14 mouse cellular contexts compared by ENCODE assay signal in genomic region chr9:48644376-48644775, GRCm38 (mm10). TPM values are rescaled to one million over a fixed set of nuclear protein-coding genes. Genes with fewer than 3 reads are reported as not detected.
DNase-seq lines count a peak whose midpoint lies in the region; ATAC-seq and TF ChIP-seq lines count a peak whose summit lies in the region.
"Had no signal": no experiment of that assay in that cellular context is flagged by ENCODE, and none has a peak within 500 bp of the region (broad histone marks: within the 10 kb centered on the region; RNA-seq: fewer than 3 reads in every experiment).

No protein-coding gene starts in this region.

- H3K9me3 ChIP-seq in forebrain, embryonic 11.5 days (ENCODE audit: control insufficient read depth, low read length): no peaks in the 10 kb centered on the region
- peaks cover 8% of the 10 kb centered on the region; the same call in 1 of the 2 replicates for H3K9me3 ChIP-seq in forebrain, embryonic 13.5 days (replicated peaks)
- peaks cover 7% of the 10 kb centered on the region for H3K9me3 ChIP-seq in kidney, embryonic 16.5 days (ENCODE audit: low read length)
- H3K9me3 ChIP-seq in lung, postnatal 0 days (ENCODE audit: low read length): no peaks in the 10 kb centered on the region

- no peaks in the 10 kb centered on the region for H3K36me3 ChIP-seq in forebrain, embryonic 11.5 days (ENCODE audit: control insufficient read depth, insufficient read depth, low read length)
- H3K36me3 ChIP-seq in forebrain, embryonic 13.5 days (ENCODE audit: poor library complexity, severe bottlenecking): no peaks in the 10 kb centered on the region
- H3K36me3 ChIP-seq in kidney, adult 2 months (ENCODE audit: control insufficient read depth, insufficient read depth, low read length): no peaks in the 10 kb centered on the region
- H3K36me3 ChIP-seq in kidney, embryonic 16.5 days (ENCODE audit: insufficient read depth, low read length): no peaks in the 10 kb centered on the region
- no peaks in the 10 kb centered on the region for H3K36me3 ChIP-seq in lung, postnatal 0 days (ENCODE audit: insufficient read depth, low read length)
- H3K36me3 ChIP-seq: embryonic facial prominence, embryonic 12.5 days; hindbrain, embryonic 10.5 days had no signal

- TF ChIP-seq CTCF in kidney, adult 2 months (conservative IDR thresholded peaks at IDR 0.05; ENCODE audit: insufficient read depth, insufficient read length, low read depth, low read length): 0 out of 2 replicates have a peak, but pooled peaks have one; percentile 5
- TF ChIP-seq CTCF in lung, postnatal 0 days (IDR thresholded peaks at IDR 0.05): peak; percentile 32

- no peak for ATAC-seq in forebrain, embryonic 11.5 days (replicated peaks; ENCODE audit: low FRiP score)
- ATAC-seq in forebrain, embryonic 13.5 days: no peak
- ATAC-seq in kidney, embryonic 16.5 days (ENCODE audit: low FRiP score, low TSS enrichment): no peak
- ATAC-seq in lung, postnatal 0 days: no peak

- 88% methylated on average over 3 of the region's 3 CpGs for WGBS in forebrain, embryonic 11.5 days
- 86% methylated on average over 3 of the region's 3 CpGs for WGBS in forebrain, embryonic 13.5 days
- 82% methylated on average over 3 of the region's 3 CpGs for WGBS in kidney, adult 2 months
- 76% methylated on average over 3 of the region's 3 CpGs for WGBS in kidney, embryonic 16.5 days
- WGBS in lung, postnatal 0 days: 68% methylated on average over 3 of the region's 3 CpGs

- TF ChIP-seq POLR2A in kidney, adult 2 months (IDR thresholded peaks at IDR 0.05; ENCODE audit: low read depth, low read length): no peak

- H3K4me1 ChIP-seq in forebrain, embryonic 11.5 days (replicated peaks; ENCODE audit: control insufficient read depth, insufficient read depth, low read length): peaks cover 22% of the 10 kb centered on the region
- H3K4me1 ChIP-seq in forebrain, embryonic 13.5 days: peaks cover 23% of the 10 kb centered on the region
- H3K4me1 ChIP-seq in kidney, adult 2 months (ENCODE audit: control insufficient read depth, insufficient read depth, low read length): peaks cover 15% of the 10 kb centered on the region
- peaks cover 15% of the 10 kb centered on the region for H3K4me1 ChIP-seq in kidney, embryonic 16.5 days (ENCODE audit: insufficient read depth, low read length)
- peaks cover 16% of the 10 kb centered on the region for H3K4me1 ChIP-seq in lung, postnatal 0 days (ENCODE audit: insufficient read depth, low read depth, low read length)

- no peaks in the 10 kb centered on the region for H3K27me3 ChIP-seq in forebrain, embryonic 11.5 days (ENCODE audit: control insufficient read depth, insufficient read depth, low read length)
- H3K27me3 ChIP-seq in forebrain, embryonic 13.5 days: peaks cover 22% of the 10 kb centered on the region
- no peaks in the 10 kb centered on the region for H3K27me3 ChIP-seq in kidney, adult 2 months (replicated peaks; ENCODE audit: control insufficient read depth, insufficient read depth, low read length)
- H3K27me3 ChIP-seq in kidney, embryonic 16.5 days (ENCODE audit: insufficient read depth, low read length): peaks cover 4% of the 10 kb centered on the region; the same call in 1 of the 2 replicates
- H3K27me3 ChIP-seq in lung, postnatal 0 days (replicated peaks; ENCODE audit: insufficient read depth, low read length): no peaks in the 10 kb centered on the region

- H3K4me2 ChIP-seq in forebrain, embryonic 11.5 days (ENCODE audit: low read depth, low read length, severe bottlenecking): no peak overlapping the region
- H3K4me2 ChIP-seq in forebrain, embryonic 13.5 days: no peak overlapping the region
- H3K4me2 ChIP-seq in kidney, embryonic 16.5 days (replicated peaks; ENCODE audit: low read depth, low read length): no peak overlapping the region
- H3K4me2 ChIP-seq in lung, postnatal 0 days (replicated peaks; ENCODE audit: low read depth, low read length): no peak overlapping the region
- H3K4me2 ChIP-seq: embryonic facial prominence, embryonic 12.5 days; heart, embryonic 11.5 days had no signal

- H3K4me3 ChIP-seq in forebrain, embryonic 11.5 days (ENCODE audit: low read depth, low read length): no peak overlapping the region
- H3K4me3 ChIP-seq in forebrain, embryonic 13.5 days: no peak overlapping the region
- no peak overlapping the region for H3K4me3 ChIP-seq in kidney, adult 2 months (ENCODE audit: insufficient read depth, low read depth, low read length)
- H3K4me3 ChIP-seq in kidney, embryonic 16.5 days (ENCODE audit: low read length): no peak overlapping the region
- no peak overlapping the region for H3K4me3 ChIP-seq in lung, postnatal 0 days (ENCODE audit: low read depth, low read length)
- H3K4me3 ChIP-seq: embryonic facial prominence, embryonic 12.5 days; hindbrain, embryonic 10.5 days had no signal

- no peak overlapping the region for H3K9ac ChIP-seq in forebrain, embryonic 11.5 days (ENCODE audit: low read length)
- no peak overlapping the region for H3K9ac ChIP-seq in forebrain, embryonic 13.5 days
- H3K9ac ChIP-seq in kidney, embryonic 16.5 days (replicated peaks; ENCODE audit: low read length): no peak overlapping the region
- no peak overlapping the region for H3K9ac ChIP-seq in lung, postnatal 0 days (replicated peaks; ENCODE audit: low read depth)
- H3K9ac ChIP-seq: embryonic facial prominence, embryonic 12.5 days had no signal

- no peak overlapping the region for H3K27ac ChIP-seq in forebrain, embryonic 11.5 days (ENCODE audit: low read depth, low read length)
- H3K27ac ChIP-seq in forebrain, embryonic 13.5 days: no peak overlapping the region
- H3K27ac ChIP-seq in kidney, adult 2 months (ENCODE audit: insufficient read depth, low read depth, low read length): no peak overlapping the region
- H3K27ac ChIP-seq in kidney, embryonic 16.5 days (ENCODE audit: low read length): no peak overlapping the region
- no peak overlapping the region for H3K27ac ChIP-seq in lung, postnatal 0 days (ENCODE audit: low read length)
- H3K27ac ChIP-seq: embryonic facial prominence, embryonic 12.5 days; hindbrain, embryonic 10.5 days had no signal

- TF ChIP-seq EP300 in lung, postnatal 0 days (IDR thresholded peaks at IDR 0.05): no peak

- peak; percentile 18 for DNase-seq in forebrain, embryonic 11.5 days (ENCODE audit: low spot score)
- DNase-seq in kidney, adult 2 months: no peak
- DNase-seq in lung, postnatal 0 days (ENCODE audit: low spot score): no peak
- DNase-seq in lung, postnatal 4 days: no peak
- DNase-seq in ZHBTc4 (ENCODE audit: low read depth, low spot score): peak; percentile 49
- no peak for DNase-seq in T-cell, adult 2 months (ENCODE audit: low spot score)
- DNase-seq: cerebellum, postnatal 14 days; kidney, adult 8-10 months; thymus, postnatal 36 days had no signal

RNA-seq across cellular contexts. Expression of gene Nnmt, which starts 39.4 kb away (rescaled TPM):
- polyA plus RNA-seq in forebrain, embryonic 11.5 days (2014; fragmentation: Nextera tagmentation; extraction: Ambion mirVana): 1.1 and 1.9 TPM in 2 replicates
- 0.40 TPM in 1 of 2 replicates, not detected in the other for polyA plus RNA-seq in forebrain, embryonic 13.5 days (2015; fragmentation: Nextera tagmentation; extraction: Ambion mirVana)
- polyA plus RNA-seq in kidney, adult 2 months (2012; rRNA removed): 2.0 and 3.1 TPM in 2 replicates
- 2.4 TPM in 2 replicates for polyA plus RNA-seq in kidney, embryonic 16.5 days (2015; fragmentation: Nextera tagmentation; extraction: Ambion mirVana)
- polyA plus RNA-seq in lung, postnatal 0 days (2015; fragmentation: Nextera tagmentation; extraction: Ambion mirVana): 1.5 and 2.6 TPM in 2 replicates

Comparison
In these comparisons a context has a peak if more than half of its experiments do, and no peak if none do; other contexts are left out.
1. DNase-seq: peak in forebrain, embryonic 11.5 days (single experiment) and ZHBTc4 (single experiment); none in kidney, adult 2 months (single experiment), lung, postnatal 0 days (single experiment), lung, postnatal 4 days (0 of 2) and T-cell, adult 2 months (single experiment).